Mouse (Mus musculus) ES-CJ7 (cell line): Measurements from ENCODE around the gene Mybl2.

ENCODE experiments used
- DNase-seq: peaks from one replicate; pipeline ENCODE4 v3.0.0; 2011; ENCODE audit warnings: low read depth, low spot score

The Mybl2 gene

GRCm38 (mm10) chr2:163071590-163071989 is 17.1 kb downstream of the Mybl2 start:
- no peak for DNase-seq

- peak; percentile 66 for DNase-seq
These were observed 18.7 kb downstream of the Mybl2 start for GRCm38 (mm10) chr2:163073023-163073757.

DNA sequence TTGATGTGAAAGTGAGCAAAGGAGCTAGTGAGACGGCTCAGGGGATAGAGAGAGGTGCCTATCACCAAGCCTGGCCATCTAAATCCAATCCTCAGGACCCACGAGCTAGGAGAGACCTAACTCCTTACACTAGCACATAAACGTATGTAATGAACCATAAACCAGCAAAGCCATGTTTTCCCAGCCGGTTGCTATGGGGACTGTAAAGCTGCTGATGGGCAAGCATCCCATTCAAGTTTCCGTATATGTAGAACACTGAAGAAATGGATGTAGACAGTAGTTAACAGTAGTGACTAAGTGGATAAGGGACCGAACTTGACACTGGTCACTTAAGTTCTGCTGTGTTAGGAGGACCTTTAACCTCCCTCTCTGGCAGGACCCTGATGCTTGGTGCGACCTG is 19.5 kb downstream of the Mybl2 start:
- no peak for DNase-seq

DNA sequence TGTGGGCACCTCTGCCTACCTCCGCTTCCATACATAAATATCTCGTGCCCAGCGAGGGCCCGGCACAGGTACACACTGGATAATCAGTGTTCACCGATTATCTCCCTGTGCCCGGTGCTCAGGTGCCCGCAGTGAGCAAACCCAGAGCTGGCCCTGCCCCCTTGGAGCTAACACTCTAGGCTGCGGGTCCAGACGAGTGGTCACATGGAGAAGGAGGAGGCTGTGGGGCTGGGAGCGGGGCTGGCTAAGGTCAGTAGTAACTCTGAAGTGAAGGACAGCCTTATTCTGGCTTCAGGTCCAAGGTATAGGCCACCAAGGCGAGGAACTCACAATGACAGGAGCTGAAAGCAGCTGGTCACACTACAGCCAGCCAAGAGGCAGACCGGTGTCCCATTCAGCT is 20.3 kb downstream of the Mybl2 start:
- no peak for DNase-seq

DNA sequence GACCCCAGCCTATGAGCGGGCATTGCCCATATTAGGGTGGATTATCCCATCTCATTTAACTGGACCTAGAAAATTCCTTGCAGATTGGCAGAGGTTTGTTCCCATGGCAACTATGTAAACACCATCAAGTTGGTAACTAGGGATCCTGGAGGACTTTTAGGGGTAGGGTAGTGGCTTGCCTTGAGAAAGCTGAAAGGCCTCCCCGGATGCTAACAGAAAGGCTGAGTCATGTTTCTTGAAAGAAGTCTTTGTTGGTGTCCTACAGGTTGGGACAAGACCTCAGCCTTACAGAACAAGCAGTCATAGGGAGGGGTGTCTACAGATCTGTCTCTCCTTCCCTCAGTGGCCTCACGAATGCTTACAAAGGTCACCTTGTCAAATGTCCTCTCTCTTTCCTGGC is 20.7 kb downstream of the Mybl2 start:
- peak; percentile 85 for DNase-seq

DNA sequence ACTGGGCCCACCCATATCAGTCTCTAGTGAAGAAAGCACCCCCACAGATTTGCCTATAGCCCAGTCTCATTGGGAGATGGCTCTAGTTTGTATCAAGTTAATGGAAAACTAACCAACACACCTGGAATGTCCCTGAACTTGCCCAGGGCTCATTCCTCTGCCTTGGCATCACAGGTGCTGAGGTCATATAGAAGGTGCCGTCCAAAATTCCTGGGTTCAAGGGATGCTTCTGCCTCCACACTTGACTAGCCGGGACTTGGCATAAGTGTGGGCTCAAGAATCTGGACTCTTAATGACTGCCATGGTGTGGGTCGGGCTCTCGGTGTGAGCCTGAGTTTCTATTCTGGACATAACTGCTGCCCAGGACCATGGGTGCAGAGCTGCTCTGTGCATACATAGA is 24.6 kb downstream of the Mybl2 start:
- DNase-seq, result no peak

DNA sequence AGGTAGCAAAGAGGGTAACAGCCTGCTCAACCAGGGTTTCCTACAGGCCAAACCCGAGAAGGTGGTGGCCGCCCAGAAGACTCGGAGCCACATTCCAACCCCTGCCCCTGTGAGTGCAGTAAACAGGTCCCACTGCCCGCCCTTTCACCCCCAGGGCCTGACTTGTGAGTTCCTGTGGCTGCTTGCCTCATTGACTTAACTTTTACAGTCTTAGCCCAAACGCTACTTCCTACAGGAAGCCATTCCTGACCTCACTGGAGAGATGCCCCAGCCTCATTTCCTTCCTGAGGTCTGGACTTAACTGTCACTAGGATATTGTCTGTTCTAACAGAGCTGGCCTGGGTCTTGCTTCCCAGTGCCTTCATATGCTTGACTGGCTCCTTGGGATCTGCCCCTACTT is 28.1 kb downstream of the Mybl2 start:
- no peak for DNase-seq

GRCm38 (mm10) chr2:163084519-163084918 is 30.0 kb downstream of the Mybl2 start:
- peak; percentile 41 for DNase-seq

DNA sequence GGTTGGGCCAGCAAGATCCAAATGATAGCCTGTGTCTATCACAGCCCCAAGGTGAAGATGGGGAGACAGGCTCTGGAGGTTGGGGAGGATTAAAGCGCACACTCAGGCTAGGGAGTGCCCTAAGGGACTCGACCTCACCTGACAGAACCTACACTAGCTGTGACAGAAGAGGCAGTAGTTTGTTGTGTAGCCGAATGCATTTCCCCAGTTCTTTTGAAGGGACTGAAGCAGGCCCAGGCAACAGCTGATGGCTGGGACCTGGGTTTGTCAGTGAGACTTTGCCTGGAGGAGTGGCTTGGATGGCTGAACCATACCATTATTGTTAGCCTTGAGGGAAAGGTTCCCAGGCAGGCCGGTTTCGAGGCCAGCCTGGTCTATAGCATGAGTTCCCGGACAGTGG is 30.6 kb downstream of the Mybl2 start:
- DNase-seq, result peak; percentile 37

GRCm38 (mm10) chr2:163086561-163086960 is 32.1 kb downstream of the Mybl2 start:
- no peak for DNase-seq

DNA sequence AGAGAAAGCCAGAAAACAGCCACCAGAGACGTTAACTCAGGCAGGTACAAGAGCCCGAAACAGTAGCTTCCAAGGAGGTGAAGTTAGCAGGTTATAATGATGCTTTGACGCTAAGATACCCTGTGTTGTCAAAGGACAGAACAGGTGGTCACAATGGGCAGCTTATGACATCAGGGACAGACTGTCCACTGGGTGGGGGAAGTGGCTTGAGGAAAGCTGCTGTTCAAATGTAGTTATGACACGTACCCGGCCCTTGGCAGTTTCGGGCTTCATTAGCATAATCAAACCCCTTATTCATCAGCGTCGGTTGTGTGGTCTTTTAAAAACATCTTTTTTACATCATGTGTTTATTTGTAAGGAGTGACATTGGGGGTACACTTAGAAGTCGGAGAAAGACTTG is 33.2 kb downstream of the Mybl2 start, which contains the start of gene Gtsf1l:
Gene Gtsf1l, minus strand, starts transcription at position 128 of the 400 bp plus-strand sequence.
- DNase-seq, result no peak

DNA sequence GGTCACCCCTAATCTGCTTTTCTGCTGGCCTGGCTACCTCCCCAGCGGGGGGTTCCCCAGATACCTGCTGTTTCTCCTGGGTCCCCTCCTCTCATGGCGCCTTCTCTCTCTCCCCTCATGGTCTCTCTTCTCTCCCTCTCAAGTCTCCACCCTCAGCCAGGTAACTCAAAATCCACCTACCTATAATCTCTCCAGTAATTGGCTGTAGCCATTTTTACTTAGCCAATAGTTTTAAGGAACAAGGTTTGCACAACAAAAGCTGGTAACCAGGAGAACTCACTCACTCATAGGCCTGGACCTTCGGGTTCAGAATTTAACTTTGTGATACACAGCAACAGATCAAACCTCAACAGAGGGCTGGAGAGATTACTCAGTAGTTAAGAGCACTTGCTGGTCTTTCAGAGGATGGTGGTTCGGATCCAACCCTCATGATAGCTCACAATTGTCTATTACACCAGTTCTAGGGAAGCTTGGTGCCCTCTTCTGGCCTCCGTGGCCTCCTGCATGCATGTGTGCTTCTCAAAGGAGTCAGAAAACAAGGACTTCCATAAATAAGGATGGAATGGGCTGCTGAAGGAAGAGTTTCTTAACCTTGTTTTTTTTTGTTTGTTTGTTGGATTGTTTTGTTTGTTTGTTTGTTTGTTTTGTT is 35.1 kb downstream of the Mybl2 start:
- DNase-seq, result peak; percentile 93

DNA sequence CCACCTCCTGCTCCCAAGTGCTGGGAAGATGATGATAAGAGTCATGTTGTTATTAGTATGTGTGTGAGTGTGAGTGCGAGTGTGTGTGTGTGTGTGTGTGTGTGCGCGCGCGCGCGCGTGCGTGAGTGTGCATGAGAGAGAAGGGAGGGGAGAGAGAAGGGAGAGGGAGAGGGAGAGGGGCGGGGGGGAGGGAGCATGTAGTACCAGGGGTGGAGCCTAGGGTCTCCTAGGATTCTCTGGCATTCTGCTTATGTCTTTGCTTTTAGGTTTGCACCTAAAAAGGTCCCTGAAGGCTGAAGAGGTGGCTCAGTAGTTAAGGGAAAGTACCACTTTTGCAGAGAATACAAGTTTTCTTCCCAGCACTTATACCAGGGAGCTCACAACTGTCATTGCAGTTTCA is 40.4 kb downstream of the Mybl2 start:
- DNase-seq, result no peak

- no peak for DNase-seq
These were observed 41.3 kb downstream of the Mybl2 start for GRCm38 (mm10) chr2:163095784-163096183.

GRCm38 (mm10) chr2:163099919-163100318 is 45.4 kb downstream of the Mybl2 start:
- DNase-seq, result no peak

DNA sequence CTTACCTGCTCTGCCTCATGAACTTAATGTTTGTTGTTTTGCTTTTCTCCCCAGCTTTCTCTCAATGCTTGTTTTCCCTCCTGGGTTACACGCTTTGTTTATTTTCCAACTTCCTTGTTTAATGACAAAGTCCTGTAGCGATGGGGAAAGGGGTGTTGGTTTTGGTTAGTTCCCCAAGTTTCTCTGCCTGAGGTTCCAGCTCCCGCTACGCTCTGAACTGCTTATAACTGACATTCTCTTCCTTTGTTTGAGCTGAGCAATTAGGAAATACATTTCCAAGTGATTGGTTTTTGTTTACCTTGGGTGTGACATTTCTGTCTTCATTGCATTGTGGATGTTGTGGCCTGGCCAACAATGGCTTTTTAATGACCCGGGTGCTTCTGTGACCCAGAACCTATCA is 46.1 kb downstream of the Mybl2 start:
- no peak for DNase-seq

GRCm38 (mm10) chr2:163101646-163102203 is 47.2 kb downstream of the Mybl2 start:
- peak; percentile 50 for DNase-seq

DNA sequence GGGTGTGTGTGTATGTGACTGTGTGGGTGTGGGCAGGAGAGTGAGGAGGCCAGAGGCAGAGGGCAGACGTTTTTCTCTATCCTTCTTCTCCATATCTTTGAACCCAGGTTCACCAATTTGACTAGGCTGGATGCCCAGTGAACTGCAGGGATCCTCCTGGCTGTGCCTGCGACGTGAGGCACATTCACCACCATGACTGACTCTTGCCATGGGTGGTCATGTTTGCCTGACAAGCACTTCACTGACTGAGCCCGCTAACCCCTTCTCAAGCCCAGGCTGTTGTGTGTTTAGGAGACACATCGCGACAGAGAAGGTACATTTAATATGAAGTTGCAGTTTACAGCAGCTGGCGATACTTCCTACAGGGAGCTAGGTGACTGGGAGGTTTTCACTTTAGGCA is 47.7 kb downstream of the Mybl2 start:
- no peak for DNase-seq

DNA sequence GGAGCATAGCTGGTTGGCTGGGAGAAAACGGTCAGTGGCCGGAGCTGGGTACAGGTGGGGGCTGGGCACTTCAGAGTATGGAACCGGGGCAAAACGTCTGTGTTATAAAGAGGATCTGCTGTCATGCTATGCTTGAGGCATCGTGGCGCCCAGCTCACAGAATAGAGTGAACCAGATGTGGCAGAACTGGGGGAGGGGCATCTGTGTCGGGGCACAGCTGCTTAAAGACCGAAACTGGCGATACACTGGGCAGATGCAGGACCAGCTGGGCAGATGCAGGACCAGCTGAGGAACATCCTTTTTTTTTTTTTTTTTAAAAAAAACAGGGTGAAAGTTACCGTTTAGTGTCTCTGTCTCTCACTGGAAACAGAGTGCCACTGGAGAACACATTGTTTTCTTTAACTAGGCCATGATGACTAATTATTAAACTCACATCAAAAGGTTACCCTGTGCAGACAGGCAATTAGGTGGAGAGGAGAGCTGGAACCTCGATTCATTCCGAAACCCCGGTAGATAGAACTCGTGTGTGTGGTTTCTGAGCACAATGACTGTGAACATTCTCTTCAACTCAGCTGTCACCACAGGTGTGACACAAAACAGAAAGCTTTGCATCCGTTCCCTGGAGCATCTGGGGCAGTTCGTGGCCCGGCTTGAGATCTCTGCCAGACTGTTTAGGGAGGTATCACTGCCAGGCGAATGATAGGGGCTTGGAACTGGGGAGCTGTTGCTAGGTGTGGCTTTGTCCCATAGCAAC is 48.6 kb downstream of the Mybl2 start:
- no peak for DNase-seq

- DNase-seq, result no peak
These were observed 49.7 kb downstream of the Mybl2 start for GRCm38 (mm10) chr2:163104086-163104770.

- DNase-seq, result no peak
These were observed 53.9 kb downstream of the Mybl2 start for GRCm38 (mm10) chr2:163108385-163108784.

GRCm38 (mm10) chr2:163110706-163111105 is 56.2 kb downstream of the Mybl2 start:
- DNase-seq, result peak; percentile 50
